Mouse (Mus musculus): ENCODE results near the gene 4930455H04Rik.

4930455H04Rik gene

GRCm38 (mm10) chr3:116967967-116968366, at the start of gene 4930455H04Rik:
TSS of gene 4930455H04Rik (plus strand) at chr3:116968267.
- DNase-seq: no peak

- DNase-seq: no peak
These were observed 46.5 kb upstream of the 4930455H04Rik start for GRCm38 (mm10) chr3:116921535-116921934.

GRCm38 (mm10) chr3:116923042-116923441, 45.0 kb upstream of the 4930455H04Rik start:
- no peak for DNase-seq

GRCm38 (mm10) chr3:116928994-116929393, 39.1 kb upstream of the 4930455H04Rik start:
- no peak for DNase-seq

- no peak for DNase-seq
These were observed 34.9 kb upstream of the 4930455H04Rik start for GRCm38 (mm10) chr3:116933158-116933557.

- DNase-seq: no peak
These were observed 31.0 kb upstream of the 4930455H04Rik start for GRCm38 (mm10) chr3:116936934-116937691.

- DNase-seq: no peak
These were observed 27.1 kb upstream of the 4930455H04Rik start for GRCm38 (mm10) chr3:116940804-116941558.

- no peak for DNase-seq
These were observed 26.4 kb upstream of the 4930455H04Rik start for GRCm38 (mm10) chr3:116941559-116942117.

- DNase-seq: no peak
These were observed 25.3 kb upstream of the 4930455H04Rik start for GRCm38 (mm10) chr3:116942751-116943150.

GRCm38 (mm10) chr3:116943422-116943821, 24.6 kb upstream of the 4930455H04Rik start:
- DNase-seq: no peak

GRCm38 (mm10) chr3:116946476-116946875, 21.6 kb upstream of the 4930455H04Rik start:
- DNase-seq: no peak

GRCm38 (mm10) chr3:116950665-116951115, 17.4 kb upstream of the 4930455H04Rik start:
- no peak for DNase-seq

GRCm38 (mm10) chr3:116951489-116951888, 16.6 kb upstream of the 4930455H04Rik start:
- DNase-seq: no peak

GRCm38 (mm10) chr3:116952242-116952899, 15.7 kb upstream of the 4930455H04Rik start:
- no peak for DNase-seq

GRCm38 (mm10) chr3:116953366-116953765, 14.7 kb upstream of the 4930455H04Rik start:
- DNase-seq: no peak

- DNase-seq: no peak
These were observed 13.0 kb upstream of the 4930455H04Rik start for GRCm38 (mm10) chr3:116955061-116955460.

GRCm38 (mm10) chr3:116960414-116960813, 7.7 kb upstream of the 4930455H04Rik start:
- DNase-seq: no peak

- no peak for DNase-seq
These were observed 6.5 kb upstream of the 4930455H04Rik start for GRCm38 (mm10) chr3:116961354-116962142.

- DNase-seq: no peak
These were observed 4.9 kb upstream of the 4930455H04Rik start for GRCm38 (mm10) chr3:116963213-116963612.

GRCm38 (mm10) chr3:116964426-116964825, 3.6 kb upstream of the 4930455H04Rik start:
- DNase-seq: no peak

- no peak for DNase-seq
These were observed 1.8 kb upstream of the 4930455H04Rik start for GRCm38 (mm10) chr3:116966225-116966624.

GRCm38 (mm10) chr3:116966800-116967199, 1.3 kb upstream of the 4930455H04Rik start:
- no peak for DNase-seq
